Mouse (Mus musculus): ENCODE data around the gene Prune2. TPM values are rescaled to one million over a fixed set of nuclear protein-coding genes. Genes with fewer than 3 reads are reported as not detected.

Gene Prune2
- polyA plus RNA-seq, 1 experiment, result 3.3 TPM

- Histone ChIP-seq H3K4me1 (ENCODE audit: control insufficient read depth, insufficient read depth, low read length) (no peaks in the 10 kb centered on the region), H3K4me3 (replicated peaks; ENCODE audit: control insufficient read depth, low read depth, low read length) (no peak overlapping the region), H3K27ac (ENCODE audit: control insufficient read depth, insufficient read depth, low read depth, low read length, poor library complexity) (no peak overlapping the region)
- TF ChIP-seq CTCF (IDR thresholded peaks at IDR 0.05; ENCODE audit: control insufficient read depth, insufficient read depth, low read length) (no peak), POLR2A (IDR thresholded peaks at IDR 0.05; ENCODE audit: borderline replicate concordance, control insufficient read depth, low read depth, low read length) (no peak)
- WGBS, result 72% methylated on average over 2 of the region's 2 CpGs
Observed at GRCm38 (mm10) chr19:17096338-17096737, 140.4 kb downstream of the Prune2 start.

GRCm38 (mm10) chr19:17097210-17097609, 141.3 kb downstream of the Prune2 start:
- H3K27ac ChIP-seq (ENCODE audit: control insufficient read depth, insufficient read depth, low read depth, low read length, poor library complexity), result no peak overlapping the region
- no peak for TF ChIP-seq CTCF (IDR thresholded peaks at IDR 0.05; ENCODE audit: control insufficient read depth, insufficient read depth, low read length)
- H3K4me3 ChIP-seq (replicated peaks; ENCODE audit: control insufficient read depth, low read depth, low read length), result no peak overlapping the region
- no peaks in the 10 kb centered on the region for H3K4me1 ChIP-seq (ENCODE audit: control insufficient read depth, insufficient read depth, low read length)
- 81% methylated on average over 6 of the region's 6 CpGs for WGBS

- TF ChIP-seq POLR2A (IDR thresholded peaks at IDR 0.05; ENCODE audit: borderline replicate concordance, control insufficient read depth, low read depth, low read length), result no peak
- no peak for TF ChIP-seq CTCF (IDR thresholded peaks at IDR 0.05; ENCODE audit: control insufficient read depth, insufficient read depth, low read length)
- 61% methylated on average over 8 of the region's 8 CpGs for WGBS
Observed at GRCm38 (mm10) chr19:17108782-17109181, 152.9 kb downstream of the Prune2 start.

GRCm38 (mm10) chr19:17124034-17124735, 168.3 kb downstream of the Prune2 start:
- WGBS, result 54% methylated on average over 12 of the region's 12 CpGs
- Histone ChIP-seq H3K4me3 (replicated peaks; ENCODE audit: control insufficient read depth, low read depth, low read length) (no peak overlapping the region), H3K27ac (ENCODE audit: control insufficient read depth, insufficient read depth, low read depth, low read length, poor library complexity) (no peak overlapping the region), H3K4me1 (ENCODE audit: control insufficient read depth, insufficient read depth, low read length) (no peaks in the 10 kb centered on the region)
- TF ChIP-seq POLR2A (IDR thresholded peaks at IDR 0.05; ENCODE audit: borderline replicate concordance, control insufficient read depth, low read depth, low read length) (no peak), CTCF (IDR thresholded peaks at IDR 0.05; ENCODE audit: control insufficient read depth, insufficient read depth, low read length) (peak; percentile 25; the same call in 1 of the 2 replicates)

More at GRCm38 (mm10) chr19:17108782-17109181, 152.9 kb downstream of the Prune2 start:
- H3K27ac ChIP-seq (ENCODE audit: control insufficient read depth, insufficient read depth, low read depth, low read length, poor library complexity), result no peak overlapping the region
- no peaks in the 10 kb centered on the region for H3K4me1 ChIP-seq (ENCODE audit: control insufficient read depth, insufficient read depth, low read length)
- no peak overlapping the region for H3K4me3 ChIP-seq (replicated peaks; ENCODE audit: control insufficient read depth, low read depth, low read length)

- H3K27ac ChIP-seq (ENCODE audit: control insufficient read depth, insufficient read depth, low read depth, low read length, poor library complexity), result no peak overlapping the region
- H3K4me1 ChIP-seq (ENCODE audit: control insufficient read depth, insufficient read depth, low read length), result no peaks in the 10 kb centered on the region
- 27% methylated on average over 7 of the region's 7 CpGs for WGBS
Observed at GRCm38 (mm10) chr19:17125380-17125779, 169.5 kb downstream of the Prune2 start.

GRCm38 (mm10) chr19:17130544-17130943, 174.6 kb downstream of the Prune2 start:
- H3K4me3 ChIP-seq (replicated peaks; ENCODE audit: control insufficient read depth, low read depth, low read length), result no peak overlapping the region
- 61% methylated on average over 3 of the region's 3 CpGs for WGBS
- TF ChIP-seq POLR2A (IDR thresholded peaks at IDR 0.05; ENCODE audit: borderline replicate concordance, control insufficient read depth, low read depth, low read length), result no peak
- no peak for TF ChIP-seq CTCF (IDR thresholded peaks at IDR 0.05; ENCODE audit: control insufficient read depth, insufficient read depth, low read length)

More at GRCm38 (mm10) chr19:17125380-17125779, 169.5 kb downstream of the Prune2 start:
- no peak overlapping the region for H3K4me3 ChIP-seq (replicated peaks; ENCODE audit: control insufficient read depth, low read depth, low read length)
- TF ChIP-seq CTCF (IDR thresholded peaks at IDR 0.05; ENCODE audit: control insufficient read depth, insufficient read depth, low read length) (no peak), POLR2A (IDR thresholded peaks at IDR 0.05; ENCODE audit: borderline replicate concordance, control insufficient read depth, low read depth, low read length) (no peak)

GRCm38 (mm10) chr19:17136677-17137460, 181.0 kb downstream of the Prune2 start:
- no peaks in the 10 kb centered on the region for H3K4me1 ChIP-seq (ENCODE audit: control insufficient read depth, insufficient read depth, low read length)
- TF ChIP-seq CTCF (IDR thresholded peaks at IDR 0.05; ENCODE audit: control insufficient read depth, insufficient read depth, low read length), result no peak
- TF ChIP-seq POLR2A (IDR thresholded peaks at IDR 0.05; ENCODE audit: borderline replicate concordance, control insufficient read depth, low read depth, low read length), result no peak
- H3K4me3 ChIP-seq (replicated peaks; ENCODE audit: control insufficient read depth, low read depth, low read length), result peak overlapping the region; percentile 0
- H3K27ac ChIP-seq (ENCODE audit: control insufficient read depth, insufficient read depth, low read depth, low read length, poor library complexity), result no peak overlapping the region
- WGBS, result 6% methylated on average over 21 of the region's 21 CpGs

More at GRCm38 (mm10) chr19:17130544-17130943, 174.6 kb downstream of the Prune2 start:
- H3K4me1 ChIP-seq (ENCODE audit: control insufficient read depth, insufficient read depth, low read length), result no peaks in the 10 kb centered on the region; the same call in 1 of the 2 replicates
- no peak overlapping the region for H3K27ac ChIP-seq (ENCODE audit: control insufficient read depth, insufficient read depth, low read depth, low read length, poor library complexity)

- Histone ChIP-seq H3K4me3 (replicated peaks; ENCODE audit: control insufficient read depth, low read depth, low read length) (no peak overlapping the region), H3K4me1 (ENCODE audit: control insufficient read depth, insufficient read depth, low read length) (no peaks in the 10 kb centered on the region), H3K27ac (ENCODE audit: control insufficient read depth, insufficient read depth, low read depth, low read length, poor library complexity) (no peak overlapping the region)
- 65% methylated on average over 2 of the region's 2 CpGs for WGBS
- no peak for TF ChIP-seq CTCF (IDR thresholded peaks at IDR 0.05; ENCODE audit: control insufficient read depth, insufficient read depth, low read length)
- no peak for TF ChIP-seq POLR2A (IDR thresholded peaks at IDR 0.05; ENCODE audit: borderline replicate concordance, control insufficient read depth, low read depth, low read length)
Observed at GRCm38 (mm10) chr19:17137656-17138055, 181.7 kb downstream of the Prune2 start.

Measured in bone marrow, adult 2 months (tissue).